Mouse (Mus musculus) cerebellum, adult 11 months (tissue): ENCODE measurements around the gene Igf1.

Experiments used
- DNase-seq: peaks from one replicate; pipeline ENCODE4 v3.0.0; 2022

Gene Igf1

DNA sequence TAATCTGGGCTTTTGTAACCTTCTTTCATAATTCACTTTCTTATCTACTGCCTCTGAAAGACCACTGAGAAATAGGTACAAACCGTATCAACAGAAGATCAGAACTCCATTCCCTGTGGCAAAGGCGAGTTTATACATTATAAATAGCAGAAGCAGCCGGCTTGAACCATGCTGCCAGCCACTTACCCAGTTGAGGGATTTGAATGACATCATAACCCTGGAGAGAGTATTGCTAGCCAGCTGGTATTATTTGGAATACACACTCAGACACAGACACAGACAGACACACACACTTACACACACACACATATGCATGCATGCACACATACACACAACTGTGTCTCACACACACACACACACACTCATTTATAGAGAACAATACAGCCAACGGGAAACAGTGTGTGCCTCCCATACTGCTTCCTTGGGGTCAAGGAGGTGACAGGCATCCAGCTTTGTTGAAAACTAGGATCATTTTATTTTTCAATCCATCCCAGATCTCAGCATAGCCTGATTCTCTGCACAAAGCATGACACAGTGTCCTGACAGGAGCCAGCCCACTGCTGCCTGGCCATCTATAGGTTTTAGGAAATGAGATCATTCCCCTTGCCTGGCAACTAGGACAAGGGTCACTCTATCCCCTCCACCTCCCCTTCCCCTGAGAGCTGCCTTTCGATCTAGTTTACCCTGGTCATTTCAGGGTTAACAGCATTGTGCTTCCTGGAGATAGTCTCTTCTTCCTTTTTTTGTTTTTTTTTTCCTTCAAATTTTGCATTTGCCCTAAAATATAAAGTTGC, at the start of gene Igf1:
Gene Igf1, plus strand, starts transcription at position 253 of the 794 bp plus-strand sequence.
- DNase-seq = no peak

DNA sequence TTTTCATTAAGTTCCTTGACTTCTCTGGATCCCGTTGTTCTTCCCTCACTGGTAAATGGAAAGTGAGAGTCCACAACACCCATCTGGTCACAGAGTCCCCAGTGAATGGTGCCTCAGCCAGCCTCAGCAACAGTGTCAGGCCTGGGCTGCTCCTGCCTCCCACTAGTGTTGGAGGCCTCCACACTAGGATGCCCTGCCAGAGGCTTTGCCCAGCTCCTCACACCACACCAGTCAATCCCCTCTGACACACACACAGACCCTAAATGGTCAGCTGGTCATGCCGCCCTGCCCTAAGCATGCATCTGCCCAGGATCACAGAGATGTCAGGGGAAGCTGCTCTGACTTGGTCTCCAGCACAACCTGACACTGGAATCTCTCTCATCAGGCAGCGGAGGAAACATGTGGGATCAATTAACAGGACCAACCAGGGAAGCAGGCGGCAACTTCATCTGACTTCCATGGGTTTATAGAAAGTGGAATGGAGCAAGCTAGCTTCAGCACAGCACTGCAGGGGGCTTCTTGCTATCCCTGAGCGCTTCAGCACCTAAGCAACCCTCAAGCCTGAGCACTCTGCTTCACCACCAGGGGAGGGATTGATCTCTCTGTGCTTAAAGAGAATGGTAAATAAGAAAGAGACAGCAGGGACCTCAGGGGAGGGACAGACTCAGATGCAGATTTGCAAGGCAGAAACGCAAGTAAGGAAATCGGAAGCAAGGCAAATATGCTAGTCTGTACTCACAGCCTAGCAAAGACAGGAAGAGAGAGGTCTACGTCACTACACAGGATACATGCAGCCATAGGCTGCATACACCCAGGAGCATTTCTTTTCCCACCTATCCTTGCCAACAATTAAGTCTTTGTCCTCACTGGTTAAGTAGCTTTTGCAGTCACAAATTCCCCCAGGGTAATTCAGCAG, 45.6 kb upstream of the Igf1 start:
- no peak for DNase-seq

DNA sequence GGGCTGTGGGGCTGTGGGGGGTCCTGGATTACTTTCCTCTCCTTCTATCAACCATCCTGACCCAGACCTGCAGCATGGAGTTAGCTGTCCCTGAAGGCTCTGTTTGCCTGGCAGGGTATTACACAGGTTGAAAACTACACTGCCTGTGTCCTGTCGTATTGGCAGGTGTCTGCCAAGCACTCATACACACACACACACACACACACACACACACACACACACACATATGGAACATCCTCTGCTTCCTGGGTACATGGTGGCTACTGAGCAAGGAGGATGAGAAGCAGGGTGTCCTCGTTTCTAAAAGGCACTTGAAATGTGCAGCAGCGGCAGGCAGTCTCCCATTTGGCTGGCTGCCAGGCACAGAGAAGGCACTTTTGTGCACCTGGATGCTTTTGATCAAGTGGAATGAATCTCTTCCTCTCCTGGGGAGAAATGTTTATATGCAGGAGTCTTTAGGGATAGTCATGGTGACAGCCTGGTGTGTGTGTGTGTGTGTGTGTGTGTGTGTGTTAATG, 44.9 kb upstream of the Igf1 start:
- DNase-seq = no peak

DNA sequence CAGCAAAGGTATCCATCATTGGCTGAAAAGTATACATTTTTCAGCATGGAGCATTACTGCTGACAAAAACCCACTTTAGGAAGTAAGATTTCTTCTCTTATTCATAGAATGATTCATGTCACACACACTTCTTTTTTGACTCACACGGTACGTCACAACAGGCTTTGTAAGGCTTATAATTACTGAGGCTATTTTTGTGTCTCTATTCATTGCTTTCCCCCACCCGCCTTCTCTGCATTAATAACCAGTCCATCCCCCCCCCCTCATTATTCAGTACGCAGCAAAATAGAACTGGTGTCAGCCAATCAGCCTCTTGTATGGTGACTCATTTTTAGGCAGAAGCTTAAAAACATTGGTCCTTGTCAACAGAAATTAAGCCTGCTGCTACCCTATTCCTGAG, 41.2 kb upstream of the Igf1 start:
- DNase-seq = no peak

DNA sequence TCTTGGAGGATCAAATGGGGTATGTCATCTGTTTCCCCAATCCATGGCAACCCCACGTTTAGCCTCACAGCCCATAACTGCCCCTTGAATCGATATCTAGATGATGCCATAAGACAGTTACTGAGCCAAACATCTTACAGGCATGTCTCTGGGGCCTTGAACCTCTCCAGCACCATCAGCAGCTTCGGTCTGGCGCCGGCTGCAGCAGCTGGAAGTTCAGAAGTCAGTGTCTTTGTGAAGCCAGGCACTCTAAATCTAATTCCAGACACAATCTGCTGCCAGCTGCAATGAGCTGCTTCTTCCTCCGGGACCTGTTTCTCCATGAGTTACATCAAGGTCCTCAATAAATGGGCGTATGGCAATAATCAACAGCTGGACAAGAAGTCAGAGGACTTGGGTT, 40.3 kb upstream of the Igf1 start:
- DNase-seq = no peak

DNA sequence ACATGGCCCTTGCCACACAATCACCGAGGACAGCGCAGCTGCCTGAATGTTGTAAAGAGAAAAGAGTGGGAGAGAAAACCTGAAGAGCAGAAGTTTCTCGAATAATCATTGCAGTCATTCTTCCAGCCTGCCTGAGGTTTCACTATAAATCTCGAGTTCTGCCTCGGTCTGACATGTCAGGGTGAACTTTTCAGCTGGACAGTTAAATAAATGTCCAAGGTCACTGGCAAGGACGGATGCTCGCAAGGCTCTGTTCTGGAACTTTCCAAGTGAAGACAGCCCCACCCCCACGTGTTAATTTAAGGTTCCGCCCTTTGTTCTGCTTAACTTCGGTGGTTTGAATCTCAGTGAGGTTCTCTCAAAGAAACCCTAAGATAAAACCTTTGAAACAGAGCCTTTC, 36.2 kb upstream of the Igf1 start:
- DNase-seq = no peak

DNA sequence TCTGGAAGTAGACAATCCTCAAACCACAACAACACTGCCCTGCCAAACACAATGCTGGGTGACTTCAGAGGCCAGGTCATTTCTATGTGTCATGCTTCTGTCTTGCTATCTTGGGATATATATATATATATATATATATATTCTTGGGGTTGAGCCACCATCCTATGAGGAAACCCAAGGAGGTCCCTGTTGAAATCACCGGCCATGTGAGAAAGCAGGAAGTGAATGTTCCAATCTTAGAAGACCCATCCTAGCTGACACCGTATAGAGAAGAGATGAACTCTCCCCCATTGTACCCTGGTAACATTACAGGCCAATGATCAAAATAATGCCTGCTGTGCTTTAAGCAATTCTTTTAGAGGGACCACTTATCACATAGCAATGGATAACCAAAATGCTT, 28.1 kb upstream of the Igf1 start:
- no peak for DNase-seq

DNA sequence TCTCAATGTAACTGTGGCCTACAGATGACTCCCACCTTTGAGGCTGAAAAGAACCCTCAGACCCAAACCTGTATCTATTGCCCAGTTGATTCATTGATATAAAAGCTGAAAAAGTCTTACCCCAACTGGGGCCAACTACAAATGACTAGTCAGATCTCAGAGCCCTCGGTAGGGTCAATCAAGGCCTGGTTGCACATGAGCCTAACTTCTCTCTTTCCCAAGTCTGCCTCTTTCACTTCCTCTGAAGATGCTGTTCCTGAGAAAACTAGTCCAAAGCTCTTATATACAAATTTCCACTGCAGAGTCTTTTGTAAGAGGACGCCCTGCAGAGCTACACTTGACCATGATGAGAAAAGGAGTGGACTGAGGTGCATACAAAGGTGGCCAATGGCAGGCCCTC, 27.4 kb upstream of the Igf1 start:
- DNase-seq = no peak

DNA sequence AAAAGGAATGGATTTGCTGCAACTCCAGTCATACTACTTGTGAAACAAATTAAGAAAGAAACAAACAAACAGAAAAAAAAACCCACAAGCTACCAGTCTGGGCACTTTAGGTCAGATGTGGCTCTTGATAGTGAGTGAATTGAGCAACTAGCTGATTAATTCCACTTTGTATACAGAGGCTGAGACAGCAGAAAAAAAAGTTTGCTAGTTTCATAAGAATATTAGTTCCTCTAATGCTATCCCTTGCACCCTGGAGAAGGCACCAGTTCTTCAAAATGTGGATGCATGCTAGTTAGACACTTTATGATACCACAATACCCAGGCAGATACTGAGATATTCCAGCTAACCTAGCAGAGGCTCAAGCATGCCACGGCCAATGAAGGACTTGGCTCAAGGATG, 26.0 kb upstream of the Igf1 start:
- DNase-seq = no peak

DNA sequence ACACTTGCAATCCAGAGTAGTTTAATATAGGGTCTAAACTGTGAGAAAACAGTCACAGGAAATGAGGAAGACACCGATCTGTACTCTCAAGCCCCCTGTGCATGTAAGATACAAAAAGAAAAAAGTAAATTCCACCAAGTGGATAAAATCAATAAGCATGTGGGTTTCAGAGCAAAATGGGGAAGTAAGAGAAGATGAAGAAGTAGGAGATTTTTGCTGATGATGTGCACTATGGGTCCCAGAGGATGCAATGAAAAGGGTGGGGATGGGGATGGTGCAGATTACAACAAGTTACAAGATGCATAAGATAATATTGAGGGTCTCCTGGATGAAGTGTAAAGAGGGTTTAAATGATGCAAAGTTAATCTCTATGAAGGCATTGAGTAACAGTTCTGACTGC, 18.6 kb upstream of the Igf1 start:
- no peak for DNase-seq

DNA sequence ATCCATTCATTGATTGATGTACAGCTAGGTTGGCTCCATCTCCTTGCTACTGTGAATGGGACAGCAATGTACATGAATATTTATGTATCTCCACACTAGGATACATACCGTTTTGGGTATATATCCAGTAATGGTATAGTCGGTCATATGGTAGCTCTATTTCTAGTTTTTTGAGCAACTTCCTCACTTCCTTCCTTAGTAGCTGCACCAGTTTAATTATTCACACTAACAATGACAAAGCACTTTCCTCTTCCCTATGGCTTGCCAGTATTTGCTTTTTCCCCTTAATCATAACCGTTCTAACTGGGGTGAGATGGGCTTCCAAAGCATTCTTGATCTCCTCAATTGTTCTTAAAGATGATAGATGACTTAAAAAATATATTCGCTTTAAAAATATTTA, 15.6 kb upstream of the Igf1 start:
- no peak for DNase-seq

DNA sequence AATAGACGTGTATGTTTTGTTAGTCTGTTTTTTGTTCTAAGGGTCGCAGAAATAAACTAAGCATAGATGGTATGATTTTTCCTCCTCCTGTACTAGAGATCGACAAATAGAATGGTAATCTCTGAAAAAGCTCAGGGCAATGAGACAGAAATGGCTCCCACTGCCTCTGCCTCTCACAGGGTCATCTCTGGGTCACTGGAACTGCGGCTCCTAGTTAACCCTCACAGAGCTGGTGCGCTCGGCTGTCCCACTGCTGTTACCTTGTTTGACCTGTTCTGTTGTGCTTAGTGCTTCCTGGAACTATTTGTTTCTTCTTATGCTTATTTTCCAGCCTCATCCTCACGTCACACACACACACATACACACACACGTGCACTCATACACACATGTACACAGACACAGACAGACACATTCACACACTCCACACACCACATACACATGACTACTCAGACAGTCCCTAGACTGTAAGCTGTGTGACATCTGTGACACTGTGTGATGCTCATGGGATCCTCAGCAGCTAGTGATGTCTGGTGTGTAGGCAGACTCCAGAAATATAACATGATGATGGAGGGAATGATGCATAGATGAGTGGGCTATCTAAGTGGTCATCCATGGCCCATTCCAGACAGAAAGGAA, 13.0 kb upstream of the Igf1 start:
- no peak for DNase-seq

DNA sequence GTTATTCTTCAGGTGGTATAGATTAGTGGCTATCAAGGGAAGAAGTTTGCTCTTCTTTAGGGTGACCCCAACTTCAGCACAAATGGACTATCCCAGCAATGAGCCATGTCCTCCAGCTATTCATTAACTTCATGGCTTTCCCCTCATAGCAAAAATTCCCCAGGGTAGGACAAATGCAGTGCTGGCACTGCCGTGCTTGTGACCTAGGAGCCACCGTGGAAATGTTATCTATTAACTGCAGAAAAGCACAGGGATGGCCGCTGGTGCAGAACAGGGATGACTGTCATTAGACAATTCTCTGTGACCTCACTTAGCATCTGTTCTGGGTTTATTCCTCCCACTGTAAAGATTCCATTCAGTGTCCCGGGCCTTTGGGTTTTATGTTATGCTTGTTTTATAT, 10.2 kb upstream of the Igf1 start:
- DNase-seq = no peak

DNA sequence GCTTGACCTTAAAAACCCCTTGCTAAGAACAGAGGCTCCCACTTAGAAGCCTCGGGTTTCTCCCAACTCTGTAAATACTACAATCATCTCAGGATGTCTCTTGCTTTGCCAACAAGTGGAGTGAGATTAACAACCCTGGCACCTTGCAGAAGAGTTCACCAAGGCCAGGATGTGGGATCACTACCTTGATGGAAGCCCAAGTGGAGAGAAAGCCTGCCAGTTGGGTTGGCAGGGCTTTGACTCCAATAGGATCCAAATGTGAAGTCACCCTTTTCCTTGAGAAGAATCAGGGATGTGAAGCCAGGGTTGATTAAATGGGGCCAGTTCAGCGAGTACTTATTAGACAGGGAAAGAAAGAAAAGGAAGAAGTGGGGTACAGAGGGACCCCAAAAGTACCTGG, 9.6 kb upstream of the Igf1 start:
- DNase-seq = no peak

DNA sequence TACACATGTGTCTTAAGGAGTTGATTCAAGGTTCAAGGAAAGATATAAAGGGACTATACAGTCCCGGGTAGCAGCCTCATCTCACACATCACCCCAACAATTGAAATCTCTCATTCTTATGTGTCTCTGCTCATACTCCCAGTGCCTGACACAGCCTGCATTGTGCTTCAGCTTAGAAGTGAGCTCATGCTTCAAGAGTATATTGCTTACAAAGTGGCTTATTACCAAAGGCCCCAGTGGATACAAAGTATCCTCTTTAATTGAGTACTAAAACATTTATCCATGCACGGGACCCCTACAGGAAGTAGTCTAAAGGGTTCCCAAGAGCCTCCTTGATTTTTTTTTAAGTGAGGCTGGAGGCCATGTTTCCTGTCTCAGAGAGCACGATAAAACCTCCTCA, 6.6 kb upstream of the Igf1 start:
- DNase-seq = no peak

DNA sequence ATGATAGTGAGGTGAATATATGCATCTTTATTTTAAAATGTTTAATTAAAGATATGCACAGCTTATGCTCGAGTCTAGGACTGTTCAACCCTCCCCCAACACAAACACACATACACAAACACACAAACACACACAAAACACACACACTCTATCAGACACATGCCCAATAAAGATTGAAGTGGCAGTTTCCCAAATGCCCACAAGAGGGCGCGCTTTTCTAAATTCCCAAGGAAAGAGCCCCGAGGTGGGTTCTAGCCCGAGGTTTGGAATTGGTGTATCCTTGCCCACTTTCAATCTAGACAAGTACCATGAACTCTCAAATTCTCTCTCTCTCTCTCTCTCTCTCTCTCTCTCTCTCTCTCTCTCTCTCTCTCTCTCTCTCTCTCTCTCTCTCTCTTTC, 3.7 kb upstream of the Igf1 start:
- DNase-seq = peak; percentile 6

DNA sequence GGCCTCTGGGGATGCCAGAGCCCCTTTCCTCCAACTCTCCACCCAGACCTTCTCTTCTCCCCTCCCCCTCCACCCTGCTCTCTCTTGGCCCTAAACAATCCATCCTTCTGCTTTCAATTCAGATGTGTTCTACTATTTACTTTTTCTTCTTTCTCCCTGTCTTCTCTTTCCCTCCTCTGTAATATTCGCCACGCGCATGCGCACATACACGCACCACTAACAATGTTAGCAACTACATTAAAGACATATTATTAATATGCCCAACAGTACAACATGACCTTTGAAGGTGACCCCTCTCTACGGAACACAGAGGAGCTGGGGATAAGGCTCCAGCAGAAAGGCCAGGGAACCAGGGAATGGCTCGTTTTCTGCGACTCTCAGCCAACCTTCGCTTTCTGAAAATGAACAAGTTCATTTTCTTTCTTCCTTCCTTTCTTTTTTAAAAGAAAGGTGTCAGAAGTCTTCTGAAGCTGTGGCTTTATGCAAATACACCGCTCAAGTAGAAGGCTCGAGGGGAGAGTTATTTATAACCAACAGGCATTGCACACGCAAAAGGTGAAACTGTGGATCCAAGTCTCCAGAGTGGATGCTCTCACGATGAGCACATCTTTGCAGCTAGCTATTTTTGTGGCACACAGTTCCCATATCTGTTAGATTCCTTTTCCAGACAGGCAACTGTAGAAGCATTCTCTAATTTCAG, 2.5 kb upstream of the Igf1 start:
- DNase-seq = no peak

DNA sequence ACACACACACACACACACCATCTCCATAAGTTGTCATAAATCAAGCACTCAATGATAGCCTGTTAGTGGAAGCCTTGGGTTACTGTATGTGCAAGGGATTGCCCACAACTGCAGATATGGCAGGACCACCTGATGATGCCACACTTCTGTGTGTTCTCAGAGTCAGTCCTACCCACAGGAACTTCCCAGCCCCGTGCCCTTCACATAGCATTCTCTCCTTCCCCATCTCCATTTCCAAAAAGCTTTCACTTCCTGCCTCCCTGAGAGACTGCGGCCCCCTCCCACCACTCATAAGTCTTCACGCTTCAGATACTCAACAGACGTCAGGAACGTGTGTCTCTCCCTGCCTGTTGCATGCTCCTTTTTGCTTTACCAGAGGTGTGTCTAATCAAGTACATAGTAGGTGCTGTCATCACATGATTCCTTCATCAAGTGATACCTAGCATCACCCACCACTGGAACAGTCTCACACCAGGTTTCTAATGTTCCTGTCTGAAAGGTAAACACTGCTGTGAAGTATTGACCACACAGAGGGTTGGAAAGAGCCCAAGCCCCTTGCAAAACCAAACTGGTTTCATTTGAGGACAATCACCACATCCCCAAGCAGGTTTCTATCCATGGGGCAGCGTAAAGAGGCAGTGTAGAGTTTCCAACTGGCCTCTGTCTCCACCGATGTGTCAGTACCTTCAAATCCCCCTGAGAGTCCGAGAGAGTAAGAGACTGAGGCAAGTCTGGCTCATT, 680 bp upstream of the Igf1 start:
- no peak for DNase-seq

DNA sequence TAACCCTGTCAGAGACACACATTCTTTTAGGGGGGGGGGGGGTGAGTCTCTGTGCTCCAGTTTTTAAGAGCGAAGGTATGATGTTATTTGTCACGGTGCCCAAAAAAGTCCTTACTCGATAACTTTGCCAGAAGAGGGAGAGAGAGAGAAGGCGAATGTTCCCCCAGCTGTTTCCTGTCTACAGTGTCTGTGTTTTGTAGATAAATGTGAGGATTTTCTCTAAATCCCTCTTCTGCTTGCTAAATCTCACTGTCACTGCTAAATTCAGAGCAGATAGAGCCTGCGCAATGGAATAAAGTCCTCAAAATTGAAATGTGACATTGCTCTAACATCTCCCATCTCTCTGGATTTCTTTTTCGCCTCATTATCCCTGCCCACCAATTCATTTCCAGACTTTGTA, 874 bp downstream of the Igf1 start:
- DNase-seq = no peak

DNA sequence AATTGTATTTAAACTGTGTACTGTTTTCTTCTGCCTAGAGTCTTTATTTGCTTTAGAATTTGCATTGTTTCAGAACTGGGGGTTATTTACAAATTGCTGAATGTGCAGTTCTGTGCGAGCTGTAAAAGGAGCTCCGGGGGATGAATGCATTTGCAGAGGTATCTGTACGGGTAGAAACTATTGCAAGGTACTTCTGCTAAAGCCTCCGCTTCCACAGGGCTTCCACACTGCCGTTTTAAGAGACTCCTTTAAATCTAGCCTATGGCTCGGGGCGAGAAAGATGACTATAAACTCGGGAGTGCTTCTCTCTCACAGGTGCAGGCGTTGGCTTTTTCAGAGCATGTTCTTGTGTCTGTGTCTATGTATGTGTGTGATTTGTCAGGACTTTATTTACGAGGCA, 1.4 kb downstream of the Igf1 start:
- no peak for DNase-seq

DNA sequence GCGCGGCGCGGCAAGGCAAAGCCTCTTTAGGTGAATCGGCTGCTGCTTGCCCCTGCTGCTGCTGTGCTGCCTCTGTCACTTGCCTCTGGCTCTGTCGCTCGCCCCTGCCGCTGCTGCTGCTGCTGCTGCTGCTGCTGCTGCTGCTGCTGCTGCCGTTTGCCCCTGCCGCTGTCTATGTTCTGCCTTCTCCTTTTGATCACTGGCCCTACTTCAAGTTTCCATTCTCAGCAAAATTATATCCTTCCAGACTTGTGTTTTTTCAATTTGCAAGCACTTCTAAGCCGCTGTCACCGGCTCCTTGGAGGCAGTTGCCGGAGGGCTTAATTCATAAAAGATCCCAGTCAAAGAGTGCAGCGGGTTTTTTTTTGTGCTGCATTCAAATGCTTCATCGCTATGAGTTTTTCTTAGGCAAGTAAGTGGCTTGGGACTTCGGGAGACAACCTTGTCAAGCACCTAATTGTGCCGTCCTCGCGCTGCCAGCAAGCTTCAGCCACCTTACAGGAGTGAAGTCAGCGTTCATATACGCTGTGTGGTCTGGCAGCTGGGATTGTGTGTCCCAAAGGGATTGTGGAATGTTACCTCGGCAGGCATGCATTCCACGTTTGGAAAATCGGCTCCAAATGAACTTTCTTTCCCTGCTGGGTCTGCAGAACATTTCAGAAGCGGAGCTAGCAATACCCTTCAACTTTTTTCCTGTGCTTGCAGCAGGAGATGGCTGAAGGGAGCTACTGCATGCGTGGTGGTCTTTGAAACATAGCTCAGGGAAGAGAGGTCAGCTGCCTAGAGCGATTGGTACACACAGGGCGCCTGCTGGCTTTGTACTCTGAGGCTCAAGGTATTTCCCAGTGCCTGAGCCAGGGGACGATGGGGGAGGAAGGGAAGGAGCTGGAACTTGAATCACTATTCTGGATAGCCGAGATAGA, 2.4 kb downstream of the Igf1 start:
- DNase-seq = no peak
